Mouse (Mus musculus) kidney, embryonic 16.5 days (tissue): Measurements from ENCODE around the gene Mapkap1. TPM values are rescaled to one million over a fixed set of nuclear protein-coding genes. Genes with fewer than 3 reads are reported as not detected.
A peak's percentile ranks its signal among the peaks of the same experiment; 100 is the strongest.

Experiments
- ATAC-seq: fragments of 200-750 bp; cut with Nextera tagmentation; 2 replicates; pipeline ENCODE4 v1.8.0; 2017; ENCODE audit warnings: moderate TSS enrichment; ENCODE audit not compliant: low FRiP score, low TSS enrichment
- H3K27ac ChIP-seq: fragments of 300-500 bp; sonication (generic); 2 replicates; pipeline ENCODE4 v1.5.1; 2014; ENCODE audit warnings: low read length
- H3K27me3 ChIP-seq: fragments of 300-500 bp; sonication (generic); 2 replicates; pipeline ENCODE4 v1.6.1; 2014; ENCODE audit warnings: low read length, control low read depth, mixed read lengths; ENCODE audit not compliant: insufficient read depth
- H3K36me3 ChIP-seq: fragments of 300-500 bp; sonication (generic); 2 replicates; pipeline ENCODE4 v1.6.1; 2014; ENCODE audit warnings: low read length, control low read depth, mixed read lengths; ENCODE audit not compliant: insufficient read depth
- H3K4me1 ChIP-seq: fragments of 300-500 bp; sonication (generic); 2 replicates; pipeline ENCODE4 v1.6.1; 2014; ENCODE audit warnings: low read length, control low read depth, mixed read lengths; ENCODE audit not compliant: insufficient read depth
- H3K4me2 ChIP-seq: fragments of 300-500 bp; sonication (generic); replicated peaks from 2 replicates; pipeline ENCODE4 v1.6.1; 2014; ENCODE audit warnings: low read depth, low read length
- H3K4me3 ChIP-seq: fragments of 300-500 bp; sonication (generic); 2 replicates; pipeline ENCODE4 v1.5.1; 2014; ENCODE audit warnings: mild to moderate bottlenecking, low read length
- H3K9ac ChIP-seq: fragments of 300-500 bp; sonication (generic); replicated peaks from 2 replicates; pipeline ENCODE4 v1.6.1; 2014; ENCODE audit warnings: low read length
- H3K9me3 ChIP-seq: fragments of 300-500 bp; sonication (generic); 2 replicates; pipeline ENCODE4 v1.6.1; 2016; ENCODE audit warnings: low read length, control low read depth
- WGBS: fragments of 180-500 bp; shearing (Covaris S2); extraction: QIAGEN DNeasy Blood & Tissue Kit; methylation state at CpG from one replicate; pipeline ENCODE4 v1.1.7; 2014; 5-methylcytosine and 5-hydroxymethylcytosine counted together
- polyA plus RNA-seq: library from polyadenylated mRNA; unstranded; fragments of >200 nt; fragmentation: Nextera tagmentation; extraction: Ambion mirVana; gene quantifications from 2 replicates; pipeline ENCODE4 v1.2.1, GENCODE M21; 2015

Mapkap1 gene
- polyA plus RNA-seq, 1 experiment from 2014 or later = 91.2 TPM

- ATAC-seq = no peak
- Histone ChIP-seq H3K9me3 (no peaks in the 10 kb centered on the region), H3K4me3 (peak overlapping the region; percentile 36), H3K4me2 (peak overlapping the region; percentile 62), H3K4me1 (peaks cover 5% of the 10 kb centered on the region; the same call in 1 of the 2 replicates), H3K9ac (no peak overlapping the region), H3K27me3 (no peaks in the 10 kb centered on the region), H3K36me3 (no peaks in the 10 kb centered on the region), H3K27ac (no peak overlapping the region)
- WGBS = 13% methylated on average over 5 of the region's 5 CpGs
Measured at GRCm38 (mm10) chr2:34646541-34646865, 239.9 kb downstream of the Mapkap1 start.

GRCm38 (mm10) chr2:34647410-34647809 is 240.8 kb downstream of the Mapkap1 start:
- ATAC-seq = peak; percentile 52
- no peaks in the 10 kb centered on the region for H3K9me3 ChIP-seq
- no peak overlapping the region for H3K4me3 ChIP-seq
- H3K36me3 ChIP-seq = no peaks in the 10 kb centered on the region
- H3K9ac ChIP-seq = no peak overlapping the region
- no peak overlapping the region for H3K4me2 ChIP-seq
- 46% methylated on average over 11 of the region's 11 CpGs for WGBS
- no peak overlapping the region for H3K27ac ChIP-seq
- no peaks in the 10 kb centered on the region for H3K27me3 ChIP-seq
- peaks cover 5% of the 10 kb centered on the region; the same call in 1 of the 2 replicates for H3K4me1 ChIP-seq

- Histone ChIP-seq H3K4me3 (no peak overlapping the region), H3K9ac (no peak overlapping the region), H3K4me2 (no peak overlapping the region), H3K36me3 (no peaks in the 10 kb centered on the region), H3K27me3 (peaks cover 3% of the 10 kb centered on the region; the same call in 1 of the 2 replicates), H3K27ac (no peak overlapping the region), H3K4me1 (no peaks in the 10 kb centered on the region), H3K9me3 (no peaks in the 10 kb centered on the region)
- WGBS = 42% methylated on average over 10 of the region's 10 CpGs
- ATAC-seq = no peak
Measured at GRCm38 (mm10) chr2:34667820-34668219, 261.2 kb downstream of the Mapkap1 start.

GRCm38 (mm10) chr2:34668440-34669191 is 262.0 kb downstream of the Mapkap1 start:
- no peak overlapping the region for H3K4me2 ChIP-seq
- no peak for ATAC-seq

GRCm38 (mm10) chr2:34669203-34669746 is 262.7 kb downstream of the Mapkap1 start:
- Histone ChIP-seq H3K27ac (no peak overlapping the region), H3K4me1 (no peaks in the 10 kb centered on the region), H3K4me3 (no peak overlapping the region), H3K36me3 (no peaks in the 10 kb centered on the region), H3K27me3 (peaks cover 3% of the 10 kb centered on the region; the same call in 1 of the 2 replicates), H3K4me2 (no peak overlapping the region), H3K9me3 (no peaks in the 10 kb centered on the region), H3K9ac (no peak overlapping the region)
- 58% methylated on average over 8 of the region's 8 CpGs for WGBS
- ATAC-seq = no peak

More at GRCm38 (mm10) chr2:34668440-34669191, 262.0 kb downstream of the Mapkap1 start:
- H3K9ac ChIP-seq = no peak overlapping the region
- no peaks in the 10 kb centered on the region for H3K9me3 ChIP-seq
- H3K4me1 ChIP-seq = no peaks in the 10 kb centered on the region
- no peak overlapping the region for H3K4me3 ChIP-seq
- H3K27ac ChIP-seq = no peak overlapping the region
- no peaks in the 10 kb centered on the region for H3K36me3 ChIP-seq
- 32% methylated on average over 16 of the region's 17 CpGs for WGBS
- H3K27me3 ChIP-seq = peaks cover 3% of the 10 kb centered on the region; the same call in 1 of the 2 replicates

GRCm38 (mm10) chr2:34670470-34670869 is 263.9 kb downstream of the Mapkap1 start:
- Histone ChIP-seq H3K27me3 (peaks cover 3% of the 10 kb centered on the region; the same call in 1 of the 2 replicates), H3K4me3 (no peak overlapping the region), H3K9me3 (no peaks in the 10 kb centered on the region), H3K4me1 (no peaks in the 10 kb centered on the region), H3K27ac (no peak overlapping the region), H3K4me2 (no peak overlapping the region), H3K9ac (no peak overlapping the region), H3K36me3 (peaks cover 1% of the 10 kb centered on the region; the same call in 1 of the 2 replicates)
- 79% methylated on average over 6 of the region's 6 CpGs for WGBS
- no peak for ATAC-seq

DNA sequence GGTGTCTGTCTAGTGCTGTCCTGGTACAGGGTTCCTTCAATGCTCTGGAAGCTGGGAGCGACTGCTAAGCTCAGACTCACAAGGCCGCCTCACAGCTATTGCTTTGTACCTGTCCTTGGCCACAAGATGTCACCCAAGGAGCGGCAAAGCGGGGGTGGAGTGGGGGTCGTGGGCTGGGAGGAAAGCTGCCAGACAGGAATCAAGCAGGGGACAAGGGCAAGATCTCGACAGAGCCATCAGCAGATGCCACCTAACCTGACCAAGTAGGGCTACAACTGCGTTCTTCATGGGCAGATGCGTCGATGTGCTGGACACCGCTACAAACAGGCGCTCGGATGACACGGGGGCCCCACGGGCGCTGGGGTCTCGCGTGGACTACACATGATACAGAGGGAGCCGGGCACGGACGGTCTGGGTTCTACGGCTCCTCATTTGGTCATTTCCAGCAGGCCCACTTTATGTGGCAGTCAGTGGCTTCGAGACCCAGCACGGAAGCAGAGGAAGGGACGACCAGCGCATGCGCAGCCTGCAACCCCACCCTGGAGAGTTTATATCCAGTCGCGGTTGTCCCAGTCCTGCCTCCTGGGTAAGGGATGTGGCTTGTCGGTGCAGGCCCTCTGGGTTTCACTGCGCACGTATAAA is 264.9 kb downstream of the Mapkap1 start:
- Histone ChIP-seq H3K27me3 (peaks cover 3% of the 10 kb centered on the region; the same call in 1 of the 2 replicates), H3K4me2 (peak overlapping the region; percentile 84), H3K9me3 (no peaks in the 10 kb centered on the region), H3K4me1 (no peaks in the 10 kb centered on the region), H3K4me3 (peak overlapping the region; percentile 55), H3K27ac (no peak overlapping the region), H3K9ac (peak overlapping the region; percentile 70), H3K36me3 (peaks cover 10% of the 10 kb centered on the region)
- 28% methylated on average over 31 of the region's 31 CpGs for WGBS
- ATAC-seq = peak; percentile 70

GRCm38 (mm10) chr2:34673846-34674245 is 267.3 kb downstream of the Mapkap1 start:
- H3K36me3 ChIP-seq = peaks cover 31% of the 10 kb centered on the region
- H3K4me3 ChIP-seq = no peak overlapping the region
- no peaks in the 10 kb centered on the region for H3K27me3 ChIP-seq
- no peak overlapping the region for H3K4me2 ChIP-seq
- ATAC-seq = no peak
- H3K9ac ChIP-seq = no peak overlapping the region
- 86% methylated on average over 11 of the region's 11 CpGs for WGBS
- no peaks in the 10 kb centered on the region for H3K4me1 ChIP-seq
- H3K27ac ChIP-seq = no peak overlapping the region
- no peaks in the 10 kb centered on the region for H3K9me3 ChIP-seq
